Mouse (Mus musculus): ENCODE measurements around the gene Otoa.

- TF ChIP-seq CTCF (IDR thresholded peaks at IDR 0.05; ENCODE audit: borderline replicate concordance, insufficient read depth, low read length) (no peak), POLR2A (IDR thresholded peaks at IDR 0.05; ENCODE audit: low read depth, low read length) (no peak)
Observed at GRCm38 (mm10) chr7:121072506-121072905, 8.9 kb upstream of the Otoa start.

All from embryonic fibroblast, embryonic 13.5 days (primary cell).